Mouse (Mus musculus) cerebellum, adult 9-11 months (tissue): ENCODE data around the gene Zswim5.

Experiments
- DNase-seq: peaks from one replicate; pipeline ENCODE4 v3.0.0; 2022

Zswim5 gene

GRCm38 (mm10) chr4:116928006-116928651, 51.0 kb downstream of the Zswim5 start:
- no peak for DNase-seq

GRCm38 (mm10) chr4:116939585-116939984, 62.4 kb downstream of the Zswim5 start:
- DNase-seq: no peak

GRCm38 (mm10) chr4:116942695-116943094, 65.5 kb downstream of the Zswim5 start:
- no peak for DNase-seq

GRCm38 (mm10) chr4:116944055-116944454, 66.9 kb downstream of the Zswim5 start:
- no peak for DNase-seq

GRCm38 (mm10) chr4:116951642-116952041, 74.5 kb downstream of the Zswim5 start:
- DNase-seq: no peak

- DNase-seq: no peak
These were observed 77.8 kb downstream of the Zswim5 start for GRCm38 (mm10) chr4:116954951-116955350.

GRCm38 (mm10) chr4:116976503-116976902, 99.3 kb downstream of the Zswim5 start:
- DNase-seq: no peak

DNA sequence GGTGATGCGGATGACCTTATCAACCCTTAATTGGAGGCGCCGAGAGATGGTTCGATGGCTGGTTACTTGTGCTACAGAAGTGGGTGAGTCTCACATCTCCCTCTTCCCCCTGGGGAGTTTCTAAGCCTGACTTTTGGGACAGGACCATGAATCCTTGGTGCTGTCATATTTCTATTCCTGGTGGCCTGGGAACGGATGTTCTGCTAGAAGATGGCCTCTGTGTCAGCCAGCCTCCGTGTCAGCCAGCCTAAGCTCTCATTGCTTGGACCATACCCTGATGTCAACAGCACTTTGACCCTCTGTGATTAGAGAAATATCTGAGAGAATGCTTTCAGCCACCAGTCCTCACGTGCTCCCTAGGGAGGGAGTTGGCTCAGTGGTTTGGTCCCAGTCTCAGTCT, 108.5 kb downstream of the Zswim5 start:
- no peak for DNase-seq

GRCm38 (mm10) chr4:116986400-116987121, 109.4 kb downstream of the Zswim5 start:
- DNase-seq: peak; percentile 86

DNA sequence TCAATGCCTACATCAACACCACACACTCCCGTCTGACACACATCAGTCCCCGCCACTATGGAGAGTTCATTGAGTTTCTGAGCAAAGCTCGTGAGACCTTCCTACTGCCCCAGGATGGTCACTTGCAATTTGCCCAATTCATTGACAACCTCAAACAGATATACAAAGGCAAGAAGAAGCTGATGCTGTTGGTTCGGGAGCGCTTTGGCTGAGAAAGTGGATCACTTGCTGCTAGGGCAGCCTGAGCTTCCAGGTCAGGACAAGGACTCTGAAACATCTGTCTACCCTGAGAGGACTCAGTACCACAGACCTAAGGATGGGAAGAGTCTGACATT, 109.9 kb downstream of the Zswim5 start:
- peak; percentile 18 for DNase-seq

- no peak for DNase-seq
These were observed 112.6 kb downstream of the Zswim5 start for GRCm38 (mm10) chr4:116989731-116990130.

DNA sequence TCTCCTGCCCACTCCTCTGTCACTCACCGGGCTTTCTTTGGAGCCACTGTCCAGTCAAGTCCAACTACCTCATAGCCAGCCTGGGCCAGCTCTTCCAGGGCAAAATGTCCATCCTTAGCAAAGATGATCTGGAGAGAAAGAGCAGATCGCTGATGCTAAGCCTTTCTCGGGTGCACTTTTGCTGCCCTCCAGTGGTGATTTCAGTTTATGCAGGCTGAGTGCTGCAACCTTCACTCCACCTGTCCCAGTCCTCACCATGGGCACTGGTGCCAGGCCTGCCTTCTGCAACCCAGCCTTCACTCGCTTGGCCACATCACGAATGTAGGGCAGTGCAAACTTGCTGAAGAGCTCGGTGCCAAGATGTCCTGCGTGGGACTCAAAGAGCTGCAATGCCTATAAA, 114.2 kb downstream of the Zswim5 start:
- peak; percentile 89 for DNase-seq

DNA sequence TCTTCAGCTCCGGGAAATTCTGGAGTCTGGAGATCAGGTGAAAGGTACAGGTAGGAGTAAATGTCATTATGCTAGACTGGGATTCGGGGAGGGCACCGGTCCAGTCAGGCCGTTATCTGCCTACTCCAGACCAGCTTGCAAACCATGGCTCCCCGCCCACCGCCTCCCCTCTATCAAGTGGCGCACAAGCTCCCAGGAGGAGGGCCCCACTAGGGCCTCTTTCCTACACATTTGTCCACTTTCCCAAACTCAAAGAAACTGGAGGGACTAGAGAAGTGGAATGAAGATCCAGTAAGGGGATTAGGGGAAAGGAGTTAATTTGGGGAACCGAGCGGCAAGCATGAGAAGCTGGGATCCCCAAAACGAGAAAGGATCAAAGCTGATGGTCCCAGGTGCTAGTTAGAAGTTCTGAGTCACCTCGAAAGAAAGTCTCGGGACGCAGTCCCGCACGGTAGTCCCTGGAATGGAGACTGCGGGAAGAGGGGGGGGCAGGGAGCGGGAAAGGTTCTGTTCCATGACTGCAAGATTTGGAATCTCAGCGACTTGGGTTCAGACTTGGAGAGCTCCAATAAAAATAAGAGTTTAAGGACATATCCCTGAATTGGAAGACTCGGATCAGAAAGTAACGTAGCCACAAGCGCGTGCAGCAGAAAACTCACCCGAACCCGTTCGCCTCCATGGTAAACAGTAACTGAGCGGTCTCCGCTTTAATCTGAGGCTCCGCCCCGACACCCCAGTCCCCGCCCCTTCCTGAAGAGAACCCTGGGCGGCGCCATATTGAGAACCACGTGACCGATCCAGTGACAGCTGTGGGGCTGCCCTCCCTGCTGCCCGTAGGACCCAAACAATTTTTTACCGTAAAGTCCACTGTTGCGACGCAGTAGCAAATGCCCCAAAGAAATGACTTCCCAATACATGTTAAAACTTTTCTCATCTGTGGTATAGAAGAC, 116.8 kb downstream of the Zswim5 start, which contains the start of gene Urod:
Gene Urod, minus strand, starts transcription at position 742 of the 950 bp plus-strand sequence.
- DNase-seq: peak; percentile 96

GRCm38 (mm10) chr4:116995131-116995797, 118.1 kb downstream of the Zswim5 start, which contains the start of gene Hectd3:
Gene Hectd3 (plus strand): TSS chr4:116995317.
- peak; percentile 66 for DNase-seq

- peak; percentile 81 for DNase-seq
These were observed 118.6 kb downstream of the Zswim5 start for GRCm38 (mm10) chr4:116995798-116996135.

- DNase-seq: no peak
These were observed 122.5 kb downstream of the Zswim5 start for GRCm38 (mm10) chr4:116999513-117000154.

DNA sequence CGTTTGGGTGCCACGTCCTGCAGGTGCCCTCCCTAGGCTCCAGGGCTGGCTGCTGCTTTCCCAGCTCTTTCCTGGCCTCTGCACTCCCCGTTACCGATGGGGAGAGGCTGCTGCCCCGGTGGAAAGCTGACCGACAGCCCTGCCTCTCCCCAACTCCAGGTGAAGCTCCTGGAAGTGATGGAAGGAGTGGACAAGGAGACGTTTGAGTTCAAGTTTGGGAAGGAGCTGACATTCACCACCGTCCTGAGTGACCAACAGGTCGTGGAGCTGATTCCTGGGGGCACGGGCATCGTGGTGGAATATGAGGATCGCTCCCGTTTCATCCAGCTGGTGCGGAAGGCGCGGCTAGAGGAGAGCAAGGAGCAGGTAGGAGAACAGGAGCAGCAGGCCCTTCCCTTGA, 124.8 kb downstream of the Zswim5 start:
- DNase-seq: no peak

GRCm38 (mm10) chr4:117002543-117003521, 125.7 kb downstream of the Zswim5 start:
- peak; percentile 63 for DNase-seq

GRCm38 (mm10) chr4:117004649-117005048, 127.5 kb downstream of the Zswim5 start:
- DNase-seq: no peak

GRCm38 (mm10) chr4:117005611-117006400, 128.6 kb downstream of the Zswim5 start:
- no peak for DNase-seq
